Mouse (Mus musculus) lung, postnatal 36 days (tissue): ENCODE data around the gene Arl6ip5.
"Not testable (repeated sequence)": the region's sequence is repeated elsewhere in the genome, so short reads cannot be mapped to it uniquely, and the experiment has no call there.

Experiments
- DNase-seq: peaks from one replicate; pipeline ENCODE4 v3.0.0; 2022; ENCODE audit warnings: mixed read lengths

Arl6ip5 gene

DNA sequence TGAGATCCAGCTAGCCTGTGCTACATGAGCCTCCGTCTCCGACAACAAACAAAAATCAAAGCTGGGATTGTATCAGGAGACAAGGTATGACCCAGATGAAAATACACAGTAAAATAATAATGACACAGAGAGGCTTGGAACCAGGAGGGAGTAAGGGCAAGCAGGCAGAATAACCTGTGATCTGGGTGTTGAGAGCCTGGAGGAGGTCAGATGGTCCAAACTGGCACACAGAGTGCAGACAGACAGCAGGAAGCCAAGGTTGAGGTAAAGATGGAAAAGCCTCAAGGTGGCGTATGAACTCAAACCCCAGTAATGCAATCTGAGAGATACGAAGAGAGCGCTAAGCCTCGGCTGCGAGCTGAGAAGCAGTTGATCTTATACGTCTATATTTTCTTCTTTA is 14.0 kb downstream of the Arl6ip5 start:
- no peak for DNase-seq

DNA sequence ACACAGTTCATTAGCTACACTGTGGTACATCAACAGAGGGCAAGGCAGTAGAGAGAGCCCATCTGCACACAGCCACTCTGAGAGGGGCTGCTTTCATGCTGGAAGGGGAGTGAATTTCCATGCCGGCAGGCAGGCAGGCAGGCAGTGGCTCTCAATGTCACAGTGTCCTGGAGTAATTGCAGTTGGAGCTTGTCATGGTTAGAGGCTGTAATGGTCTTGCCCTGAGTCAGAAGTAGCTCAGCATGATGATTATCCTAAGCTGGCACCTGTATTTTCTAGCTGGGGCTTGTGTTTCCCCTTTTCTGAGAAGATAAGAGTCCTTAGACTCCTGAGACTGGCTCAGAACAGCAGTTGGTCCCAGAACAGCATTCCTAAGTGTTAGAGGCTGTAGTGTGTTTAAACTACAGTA is 15.6 kb downstream of the Arl6ip5 start:
- DNase-seq: no peak

GRCm38 (mm10) chr6:97227067-97227847 is 16.8 kb downstream of the Arl6ip5 start:
- DNase-seq: no peak

- DNase-seq: no peak
Observed at GRCm38 (mm10) chr6:97234911-97235668, 24.6 kb downstream of the Arl6ip5 start.

- DNase-seq: no peak
Observed at GRCm38 (mm10) chr6:97236088-97236487, 25.6 kb downstream of the Arl6ip5 start.

DNA sequence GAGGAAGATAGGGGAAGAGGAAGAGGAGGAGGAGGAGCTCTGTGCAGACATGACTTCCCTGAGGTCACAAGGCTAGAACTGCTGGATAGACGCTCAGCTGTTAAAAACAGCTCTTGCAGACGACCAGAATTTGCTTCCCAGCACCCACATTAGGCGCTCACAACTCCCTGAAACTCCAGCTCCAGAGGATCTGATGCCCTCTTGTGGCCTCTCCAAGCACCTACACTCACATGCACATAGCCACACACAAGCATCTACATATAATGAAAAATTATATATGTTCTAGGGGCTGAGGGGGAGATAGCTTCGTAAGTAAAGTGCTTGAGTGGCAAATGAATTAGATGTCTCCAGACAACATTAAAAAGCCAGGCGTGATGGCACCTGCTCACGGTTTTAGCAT is 28.9 kb downstream of the Arl6ip5 start:
- no peak for DNase-seq

GRCm38 (mm10) chr6:97240092-97240491 is 29.6 kb downstream of the Arl6ip5 start:
- no peak for DNase-seq

- DNase-seq: no peak
Observed at GRCm38 (mm10) chr6:97242522-97242921, 32.0 kb downstream of the Arl6ip5 start.

DNA sequence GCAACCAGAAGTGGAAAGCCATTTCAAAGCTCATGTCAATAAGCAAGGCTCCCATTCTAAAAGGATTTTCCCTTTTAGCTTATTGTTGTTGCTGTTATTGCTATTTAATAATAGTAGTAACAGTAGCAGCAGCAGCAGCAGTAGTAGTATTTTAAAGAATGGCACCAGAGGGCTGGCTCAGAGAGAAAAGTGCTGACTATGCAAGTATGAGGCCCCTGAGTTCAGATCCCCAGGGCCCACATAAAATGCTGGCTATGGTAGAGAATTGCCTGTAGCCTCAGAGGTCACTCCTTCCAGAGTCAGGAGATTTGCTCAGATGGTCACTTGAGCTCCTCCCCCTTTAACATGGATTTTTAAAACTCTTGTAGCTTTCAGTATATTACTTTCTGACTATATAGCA is 34.7 kb downstream of the Arl6ip5 start:
- no peak for DNase-seq

DNA sequence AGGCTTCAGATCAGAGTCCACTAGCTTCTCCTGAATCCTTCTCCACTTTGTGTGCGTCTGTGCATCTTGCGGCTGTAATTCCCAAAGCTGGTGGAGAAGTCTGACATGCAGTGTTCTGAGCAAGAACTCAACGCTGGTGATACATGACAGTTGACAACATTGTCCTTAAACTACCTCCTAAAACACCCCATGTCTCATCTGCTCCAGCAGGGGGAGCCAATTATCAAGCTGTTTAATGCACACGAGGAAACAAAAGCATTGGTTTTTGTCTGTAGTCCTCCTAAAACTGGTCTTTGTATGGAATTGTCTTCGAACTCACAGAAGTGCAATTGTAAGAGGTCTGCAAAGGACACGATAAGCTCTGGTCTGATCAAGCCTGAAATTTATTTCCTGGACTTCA is 40.5 kb downstream of the Arl6ip5 start:
- DNase-seq: peak; percentile 85

- DNase-seq: no peak
Observed at GRCm38 (mm10) chr6:97252086-97252485, 41.6 kb downstream of the Arl6ip5 start.

GRCm38 (mm10) chr6:97252711-97253221 is 42.3 kb downstream of the Arl6ip5 start, which contains the start of gene Lmod3:
Gene Lmod3 (minus strand): TSS chr6:97252759.
- DNase-seq: no peak

DNA sequence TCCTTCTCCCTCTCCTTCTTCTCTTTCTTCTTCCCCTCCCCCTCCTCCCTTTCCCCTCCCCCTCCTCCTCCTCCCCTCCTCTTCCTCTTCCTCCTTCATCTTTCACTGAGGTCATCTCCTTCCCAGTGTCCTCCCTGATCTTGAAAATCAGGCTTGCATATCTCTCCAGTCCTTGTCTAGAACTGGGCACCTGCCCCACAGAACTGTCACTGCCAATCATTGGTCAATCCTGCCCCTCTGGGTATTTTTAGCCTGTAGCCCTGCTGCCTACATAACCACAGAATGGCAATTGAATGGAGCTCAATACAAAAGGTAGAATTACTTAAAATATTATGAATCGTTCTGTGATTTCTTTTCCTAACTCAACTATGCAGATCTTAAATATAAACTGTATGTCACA is 48.0 kb downstream of the Arl6ip5 start:
- DNase-seq: no peak

DNA sequence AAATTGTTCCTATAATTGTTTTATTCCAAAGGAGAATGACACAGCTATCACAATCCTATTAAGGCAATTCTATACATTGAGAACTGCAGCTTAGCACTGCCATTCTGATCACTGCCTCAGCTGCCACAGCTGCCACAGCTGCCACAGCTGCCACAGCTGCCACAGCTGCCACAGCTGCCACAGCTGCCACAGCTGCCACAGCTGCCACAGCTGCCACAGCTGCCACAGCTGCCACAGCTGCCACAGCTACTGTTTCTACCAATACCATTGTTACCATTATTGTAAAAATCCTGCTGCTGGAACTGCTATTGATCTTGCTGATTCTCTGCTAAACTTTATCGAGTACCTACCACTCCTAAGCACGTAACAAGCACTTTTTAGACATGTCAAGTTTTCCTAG is 49.4 kb downstream of the Arl6ip5 start:
- DNase-seq: not testable (repeated sequence)

GRCm38 (mm10) chr6:97262229-97262628 is 51.7 kb downstream of the Arl6ip5 start:
- DNase-seq: no peak

DNA sequence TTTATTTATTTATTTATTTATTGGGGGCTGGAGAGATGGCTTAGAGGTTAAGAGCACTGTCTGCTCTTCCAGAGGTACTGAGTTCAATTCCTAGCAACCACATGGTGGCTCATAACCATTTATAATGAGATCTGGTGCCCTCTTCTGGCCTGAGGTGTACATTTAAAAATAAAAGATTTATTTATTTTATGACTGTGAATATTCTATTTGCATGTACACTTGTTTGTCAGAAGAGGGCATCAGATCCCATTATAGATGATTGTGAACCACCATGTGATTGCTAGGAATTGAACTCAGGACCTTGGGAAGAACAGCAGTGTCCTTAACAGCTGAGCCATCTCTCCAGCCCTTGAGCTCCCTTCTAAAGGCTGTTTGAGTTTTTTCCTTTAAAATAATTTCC is 53.3 kb downstream of the Arl6ip5 start:
- DNase-seq: not testable (repeated sequence)

GRCm38 (mm10) chr6:97265240-97265639 is 54.8 kb downstream of the Arl6ip5 start:
- DNase-seq: no peak

GRCm38 (mm10) chr6:97265705-97266104 is 55.2 kb downstream of the Arl6ip5 start:
- DNase-seq: no peak

- DNase-seq: no peak
Observed at GRCm38 (mm10) chr6:97266661-97267060, 56.2 kb downstream of the Arl6ip5 start.

DNA sequence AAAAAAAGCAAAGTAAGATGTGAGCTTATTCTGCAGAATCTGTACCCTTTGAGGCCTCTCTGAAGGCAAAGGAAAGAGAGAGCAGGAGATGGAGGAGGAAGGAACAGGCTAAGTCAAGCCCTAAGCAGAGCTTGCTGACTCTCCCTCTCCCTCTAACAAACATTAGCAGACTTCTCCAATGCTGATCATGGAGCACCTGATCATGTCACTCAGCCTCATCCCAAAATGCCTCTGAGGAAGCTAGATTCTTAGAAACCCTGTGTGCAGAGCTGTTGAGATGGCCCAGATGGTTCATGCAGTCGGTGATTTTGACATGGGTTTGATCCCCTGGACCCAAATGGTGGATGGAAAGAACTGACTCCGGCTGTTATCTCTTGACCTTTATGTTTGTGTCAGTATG is 56.6 kb downstream of the Arl6ip5 start:
- no peak for DNase-seq

GRCm38 (mm10) chr6:97269596-97269995 is 59.1 kb downstream of the Arl6ip5 start:
- no peak for DNase-seq

GRCm38 (mm10) chr6:97272349-97272748 is 61.9 kb downstream of the Arl6ip5 start:
- peak; percentile 57 for DNase-seq

DNA sequence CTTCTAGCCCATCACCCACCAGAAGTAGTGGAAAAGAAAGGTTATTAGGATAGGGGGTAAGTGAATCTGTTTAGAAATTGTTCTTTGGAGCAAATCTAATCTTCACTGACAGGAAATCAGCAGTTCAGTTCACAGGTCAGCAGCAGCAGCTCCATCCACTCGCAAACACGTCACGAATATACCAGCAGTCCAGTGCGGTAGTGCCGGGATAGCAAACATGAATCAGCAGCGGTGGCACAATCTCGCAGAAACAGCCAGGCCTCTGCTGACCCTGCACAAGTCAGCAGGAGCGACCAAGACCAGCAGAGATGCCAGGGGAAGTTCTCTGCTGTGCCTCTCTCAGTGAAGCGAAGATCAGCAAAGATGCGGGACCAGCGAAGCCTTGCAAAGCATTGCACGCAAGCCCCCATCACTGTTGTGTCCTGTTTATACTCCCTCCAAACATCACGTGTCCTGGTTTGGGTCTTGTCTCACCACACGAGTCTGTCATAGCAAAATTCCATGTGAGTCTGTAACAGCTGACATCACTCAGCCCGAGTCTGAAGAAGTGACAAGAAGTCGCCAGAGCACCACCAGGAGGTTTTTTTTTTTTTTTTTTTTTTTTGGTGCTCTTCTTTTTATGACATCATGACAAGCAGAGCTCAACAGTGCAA is 62.7 kb downstream of the Arl6ip5 start:
- peak; percentile 51 for DNase-seq
